Mouse (Mus musculus): ENCODE data around the gene Slco2b1.

- TF ChIP-seq CTCF (IDR thresholded peaks at IDR 0.05; ENCODE audit: low read depth) = peak; percentile 39
- TF ChIP-seq EP300 (IDR thresholded peaks at IDR 0.05; ENCODE audit: low read depth) = no peak
Measured at GRCm38 (mm10) chr7:99670915-99671314, 40.2 kb downstream of the Slco2b1 start.
